Mouse (Mus musculus) embryonic facial prominence, embryonic 13.5 days (tissue): ENCODE measurements around the gene Mamstr. TPM values are rescaled to one million over a fixed set of nuclear protein-coding genes. Genes with fewer than 3 reads are reported as not detected.

Experiments
- ATAC-seq: fragments of 200-750 bp; cut with Nextera tagmentation; 2 replicates; pipeline ENCODE4 v1.8.0; 2017; ENCODE audit warnings: low read depth; ENCODE audit not compliant: insufficient number of reproducible peaks, insufficient read depth, low FRiP score, low TSS enrichment
- H3K27ac ChIP-seq: fragments of 300-500 bp; sonication (generic); 2 replicates; pipeline ENCODE4 v1.5.1; 2015; ENCODE audit warnings: moderate library complexity, mild to moderate bottlenecking, inconsistent platforms
- H3K27me3 ChIP-seq: fragments of 300-500 bp; sonication (generic); 2 replicates; pipeline ENCODE4 v1.6.1; 2015; ENCODE audit warnings: mild to moderate bottlenecking, inconsistent platforms
- H3K36me3 ChIP-seq: fragments of 300-500 bp; sonication (generic); 2 replicates; pipeline ENCODE4 v1.6.1; 2015; ENCODE audit warnings: mild to moderate bottlenecking, inconsistent platforms
- H3K4me1 ChIP-seq: fragments of 300-500 bp; sonication (generic); 2 replicates; pipeline ENCODE4 v1.6.1; 2015; ENCODE audit warnings: inconsistent platforms
- H3K4me2 ChIP-seq: fragments of 300-500 bp; sonication (generic); 2 replicates; pipeline ENCODE4 v1.6.1; 2015; ENCODE audit warnings: moderate library complexity, mild to moderate bottlenecking, inconsistent platforms
- H3K4me3 ChIP-seq: fragments of 300-500 bp; sonication (generic); 2 replicates; pipeline ENCODE4 v1.5.1; 2015; ENCODE audit warnings: mild to moderate bottlenecking, inconsistent platforms
- H3K9ac ChIP-seq: fragments of 300-500 bp; sonication (generic); 2 replicates; pipeline ENCODE4 v1.6.1; 2015; ENCODE audit warnings: mild to moderate bottlenecking, inconsistent platforms
- H3K9me3 ChIP-seq: fragments of 300-500 bp; sonication (generic); 2 replicates; pipeline ENCODE4 v1.6.1; 2016; ENCODE audit warnings: inconsistent platforms
- WGBS: fragments of 180-500 bp; shearing (Covaris S2); methylation state at CpG from one replicate; pipeline ENCODE4 v1.1.7; 2015; ENCODE audit warnings: mixed read lengths; 5-methylcytosine and 5-hydroxymethylcytosine counted together
- polyA plus RNA-seq: library from polyadenylated mRNA; unstranded; fragments of >200 nt; fragmentation: Nextera tagmentation; extraction: Ambion mirVana; gene quantifications from 2 replicates; pipeline ENCODE4 v1.2.1, GENCODE M21; 2015

The Mamstr gene
- polyA plus RNA-seq, 1 experiment from 2014 or later, result 5.2 TPM

DNA sequence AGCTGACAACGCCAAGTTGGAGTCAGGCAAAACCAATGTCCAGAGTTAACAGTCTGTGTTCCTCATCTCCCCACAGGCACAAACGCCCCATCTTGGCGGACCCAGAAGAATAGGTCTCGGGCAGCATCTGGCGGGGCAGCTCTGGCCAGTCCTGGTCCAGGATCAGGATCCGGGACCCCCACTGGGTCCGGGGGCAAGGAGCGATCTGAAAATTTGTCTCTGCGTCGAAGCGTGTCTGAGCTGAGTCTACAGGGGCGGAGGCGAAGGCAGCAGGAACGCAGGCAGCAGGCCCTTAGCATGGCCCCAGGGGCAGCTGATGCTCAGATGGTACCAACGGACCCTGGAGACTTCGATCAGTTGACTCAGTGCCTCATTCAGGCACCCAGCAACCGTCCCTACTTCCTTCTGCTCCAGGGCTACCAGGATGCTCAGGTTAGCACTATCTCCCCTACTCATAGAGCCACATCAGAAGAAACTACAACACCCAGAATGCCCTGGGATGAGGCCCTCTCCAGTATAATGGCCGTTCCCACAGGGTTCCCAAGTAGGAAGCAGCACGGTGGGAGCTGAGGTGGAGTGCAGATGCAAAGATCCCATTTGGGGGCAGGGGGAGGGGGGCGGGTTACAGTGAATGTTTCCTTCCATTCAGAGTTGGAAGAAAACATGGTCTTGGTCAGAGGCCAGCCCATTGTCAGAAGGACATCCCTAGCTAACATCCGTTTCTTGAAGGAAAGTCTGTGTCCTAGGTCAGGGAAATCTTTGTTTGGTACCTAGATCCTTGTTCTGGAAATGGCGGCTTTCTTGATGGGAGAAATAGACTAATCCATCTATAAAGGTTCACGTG lies 9.5 kb upstream of the Mamstr start:
- no peak overlapping the region for H3K9ac ChIP-seq
- H3K27me3 ChIP-seq, result peaks cover 59% of the 10 kb centered on the region
- no peaks in the 10 kb centered on the region for H3K9me3 ChIP-seq
- no peaks in the 10 kb centered on the region for H3K36me3 ChIP-seq
- H3K4me1 ChIP-seq, result peaks cover 16% of the 10 kb centered on the region
- no peak overlapping the region for H3K4me3 ChIP-seq
- 70% methylated on average over 23 of the region's 23 CpGs for WGBS
- no peak overlapping the region for H3K27ac ChIP-seq
- no peak for ATAC-seq
- H3K4me2 ChIP-seq, result no peak overlapping the region

DNA sequence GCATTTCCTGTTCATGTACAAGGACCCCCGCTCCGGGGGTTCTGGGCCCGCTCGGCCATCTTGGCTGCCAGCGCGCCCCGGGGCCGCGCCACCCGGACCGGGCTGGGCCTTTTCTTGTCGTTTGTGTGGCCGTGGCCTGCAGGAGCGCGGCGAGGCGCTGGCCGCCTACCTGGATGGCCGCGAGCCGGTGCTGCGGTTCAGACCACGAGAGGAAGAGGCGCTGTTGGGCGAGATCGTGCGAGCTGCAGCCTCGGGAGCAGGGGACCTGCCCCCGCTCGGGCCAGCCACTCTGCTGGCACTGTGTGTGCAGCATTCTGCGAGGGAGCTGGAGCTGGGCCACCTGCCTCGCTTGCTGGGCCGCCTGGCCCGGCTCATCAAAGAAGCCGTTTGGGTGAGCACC lies 7.3 kb upstream of the Mamstr start:
- Histone ChIP-seq H3K4me3 (peak overlapping the region; percentile 24), H3K9ac (peak overlapping the region; percentile 63), H3K9me3 (0 out of 2 replicates have a peak, but pooled peaks cover 6% of the 10 kb centered on the region), H3K36me3 (peaks cover 11% of the 10 kb centered on the region), H3K27ac (no peak overlapping the region), H3K4me2 (peak overlapping the region; percentile 57), H3K27me3 (peaks cover 51% of the 10 kb centered on the region), H3K4me1 (peaks cover 16% of the 10 kb centered on the region)
- WGBS, result 9% methylated on average over 35 of the region's 35 CpGs
- no peak for ATAC-seq

DNA sequence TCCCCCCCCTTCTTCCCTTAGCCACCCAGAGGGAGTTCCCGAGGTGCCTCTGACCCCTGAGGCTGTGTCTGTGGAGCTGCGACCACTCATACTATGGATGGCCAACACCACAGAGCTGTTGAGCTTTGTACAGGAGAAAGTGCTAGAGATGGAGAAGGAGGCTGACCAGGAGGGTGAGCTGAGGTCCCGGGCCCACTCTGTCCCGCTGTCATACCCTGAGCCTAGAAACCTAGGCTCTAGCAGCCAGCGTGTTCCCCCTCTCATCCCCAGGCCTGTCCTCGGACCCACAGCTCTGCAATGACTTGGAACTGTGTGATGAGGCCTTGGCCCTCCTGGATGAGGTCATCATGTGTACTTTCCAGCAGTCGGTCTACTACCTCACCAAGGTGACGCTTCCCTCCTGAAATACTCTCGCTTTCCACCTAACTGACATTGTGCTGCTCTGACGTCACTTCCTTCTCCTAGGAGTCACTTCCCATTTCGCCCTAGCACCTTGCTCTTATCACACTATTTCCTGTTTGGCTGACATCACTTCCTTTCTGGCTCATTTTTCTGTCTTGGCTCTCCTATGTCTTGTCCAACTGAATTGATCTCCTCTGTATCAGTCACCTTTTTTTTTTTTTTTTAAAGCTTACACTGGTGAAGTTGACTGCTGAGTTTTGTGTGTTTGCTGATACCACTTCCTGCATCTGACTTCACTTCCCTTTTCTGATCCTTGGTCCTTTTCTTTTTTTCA lies 4.7 kb upstream of the Mamstr start:
- 0 out of 2 replicates have a peak overlapping the region, but pooled peaks have one; percentile 13 for H3K27ac ChIP-seq

DNA sequence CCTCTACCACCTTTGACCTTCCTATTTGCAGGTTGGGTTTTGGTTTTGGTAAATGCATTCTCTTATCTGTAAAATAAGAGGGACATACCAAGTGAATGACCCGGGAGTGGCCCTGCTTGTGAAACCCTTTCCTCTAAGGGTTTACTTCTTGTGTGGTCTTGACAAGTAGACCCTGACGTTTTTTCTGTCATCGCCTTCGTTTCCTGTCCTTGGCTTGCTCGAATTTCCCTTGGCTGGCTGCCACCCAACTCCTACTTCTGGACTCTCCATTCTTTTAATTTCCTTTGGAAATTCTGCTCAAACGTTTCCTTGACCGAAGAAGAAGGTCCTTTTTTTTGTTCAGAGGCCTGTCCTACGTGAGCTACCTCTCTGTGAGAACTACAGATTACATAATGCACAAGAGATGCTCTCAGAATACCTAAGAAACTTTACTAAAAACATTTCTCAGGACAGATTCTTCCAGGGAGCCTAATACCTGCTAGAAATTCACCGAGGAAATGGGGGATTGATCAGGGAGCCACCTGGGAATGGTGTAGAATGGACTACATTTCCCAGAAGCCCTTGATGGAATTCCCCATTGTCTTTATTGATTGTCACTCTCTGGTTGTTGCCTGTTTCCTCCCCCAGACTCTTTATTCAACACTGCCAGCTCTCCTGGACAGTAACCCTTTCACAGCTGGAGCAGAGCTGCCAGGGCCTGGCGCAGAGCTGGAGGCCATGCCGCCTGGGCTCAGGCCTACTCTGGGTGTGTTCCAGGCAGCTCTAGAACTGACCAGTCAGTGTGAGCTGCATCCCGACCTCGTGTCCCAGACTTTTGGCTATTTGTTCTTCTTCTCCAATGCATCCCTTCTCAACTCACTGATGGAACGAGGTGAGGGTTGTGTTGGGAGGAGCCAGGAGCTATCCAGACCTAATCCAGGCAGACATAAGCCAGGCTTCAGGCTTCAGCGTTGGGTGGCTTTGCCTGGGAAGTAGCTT lies 3.8 kb upstream of the Mamstr start:
- Histone ChIP-seq H3K9me3 (0 out of 2 replicates have a peak, but pooled peaks cover 6% of the 10 kb centered on the region), H3K4me2 (no peak overlapping the region), H3K27ac (0 out of 2 replicates have a peak overlapping the region, but pooled peaks have one; percentile 13), H3K36me3 (peaks cover 11% of the 10 kb centered on the region), H3K9ac (no peak overlapping the region), H3K4me1 (peaks cover 21% of the 10 kb centered on the region), H3K27me3 (peaks cover 24% of the 10 kb centered on the region), H3K4me3 (no peak overlapping the region)
- no peak for ATAC-seq
- 77% methylated on average over 15 of the region's 15 CpGs for WGBS

More for the DNA sequence above, 4.7 kb upstream of the Mamstr start:
- ATAC-seq, result no peak
- WGBS, result 79% methylated on average over 11 of the region's 11 CpGs
- Histone ChIP-seq H3K27me3 (peaks cover 30% of the 10 kb centered on the region), H3K4me1 (peaks cover 15% of the 10 kb centered on the region), H3K9me3 (0 out of 2 replicates have a peak, but pooled peaks cover 6% of the 10 kb centered on the region), H3K4me2 (no peak overlapping the region), H3K9ac (no peak overlapping the region), H3K36me3 (peaks cover 11% of the 10 kb centered on the region), H3K4me3 (no peak overlapping the region)

DNA sequence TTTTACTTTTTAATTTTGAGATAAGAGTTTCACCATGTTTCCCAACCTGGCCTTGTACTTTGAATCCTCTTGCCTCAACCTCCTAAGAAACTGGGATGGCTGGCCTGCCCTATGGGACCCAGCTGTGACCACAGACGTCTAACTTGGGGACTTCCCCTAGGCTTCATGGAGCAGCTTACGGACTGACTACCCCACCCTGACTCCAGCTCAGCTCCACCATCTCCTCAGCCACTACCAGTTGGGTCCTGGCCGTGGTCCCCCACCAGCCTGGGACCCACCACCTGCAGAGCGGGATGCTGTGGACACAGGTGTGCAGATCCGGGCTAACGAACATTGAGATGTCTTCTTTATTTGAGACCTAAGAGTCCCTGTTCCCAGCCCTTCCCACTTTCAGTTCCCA lies 2.1 kb upstream of the Mamstr start:
- ATAC-seq, result no peak
- Histone ChIP-seq H3K27ac (no peak overlapping the region), H3K4me1 (peaks cover 32% of the 10 kb centered on the region), H3K27me3 (peaks cover 9% of the 10 kb centered on the region), H3K9me3 (0 out of 2 replicates have a peak, but pooled peaks cover 6% of the 10 kb centered on the region), H3K36me3 (peaks cover 11% of the 10 kb centered on the region), H3K4me2 (peak overlapping the region; percentile 60), H3K9ac (peak overlapping the region; percentile 64; the same call in 1 of the 2 replicates), H3K4me3 (no peak overlapping the region)
- WGBS, result 94% methylated on average over 6 of the region's 6 CpGs

DNA sequence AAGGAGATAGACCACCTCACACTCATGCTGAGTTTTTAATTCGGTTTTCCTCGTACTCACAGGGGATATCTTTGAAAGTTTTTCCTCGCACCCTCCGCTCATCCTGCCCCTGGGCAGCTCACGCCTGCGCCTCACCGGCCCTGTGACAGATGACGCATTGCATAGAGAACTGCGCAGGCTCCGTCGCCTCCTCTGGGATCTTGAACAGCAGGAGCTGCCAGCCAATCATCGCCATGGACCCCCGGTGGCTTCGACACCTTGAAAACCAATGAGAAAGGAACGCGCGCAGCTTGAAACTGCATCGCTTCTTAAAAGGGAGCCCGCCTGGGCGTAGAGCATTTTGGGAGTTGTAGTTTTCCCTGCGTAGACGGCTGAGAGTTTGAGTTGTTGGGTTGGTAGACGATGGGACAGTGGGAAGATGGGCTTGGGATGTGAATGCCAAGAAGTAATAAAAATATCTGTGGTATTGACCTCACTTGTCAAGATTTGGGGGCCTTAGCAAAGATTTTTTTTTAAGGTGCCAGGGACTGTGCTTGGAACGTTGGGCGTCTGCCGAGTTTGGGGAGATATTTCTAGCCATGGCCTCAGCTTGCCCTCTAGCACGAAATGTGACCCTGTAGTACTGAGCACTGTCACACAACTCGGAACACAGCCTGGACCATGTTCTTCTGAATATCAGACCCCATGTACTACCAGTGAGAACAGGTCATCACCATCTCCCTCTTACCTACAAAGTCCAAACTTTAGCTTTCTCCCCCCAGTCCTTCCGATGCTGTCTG lies 965 bp upstream of the Mamstr start:
- Histone ChIP-seq H3K9ac (peak overlapping the region; percentile 64), H3K9me3 (0 out of 2 replicates have a peak, but pooled peaks cover 6% of the 10 kb centered on the region), H3K4me2 (peak overlapping the region; percentile 60), H3K36me3 (peaks cover 11% of the 10 kb centered on the region), H3K4me1 (peaks cover 37% of the 10 kb centered on the region), H3K27ac (no peak overlapping the region; the same call in 1 of the 2 replicates), H3K27me3 (no peaks in the 10 kb centered on the region), H3K4me3 (peak overlapping the region; percentile 36)
- peak; percentile 83 for ATAC-seq
- 18% methylated on average over 29 of the region's 29 CpGs for WGBS

DNA sequence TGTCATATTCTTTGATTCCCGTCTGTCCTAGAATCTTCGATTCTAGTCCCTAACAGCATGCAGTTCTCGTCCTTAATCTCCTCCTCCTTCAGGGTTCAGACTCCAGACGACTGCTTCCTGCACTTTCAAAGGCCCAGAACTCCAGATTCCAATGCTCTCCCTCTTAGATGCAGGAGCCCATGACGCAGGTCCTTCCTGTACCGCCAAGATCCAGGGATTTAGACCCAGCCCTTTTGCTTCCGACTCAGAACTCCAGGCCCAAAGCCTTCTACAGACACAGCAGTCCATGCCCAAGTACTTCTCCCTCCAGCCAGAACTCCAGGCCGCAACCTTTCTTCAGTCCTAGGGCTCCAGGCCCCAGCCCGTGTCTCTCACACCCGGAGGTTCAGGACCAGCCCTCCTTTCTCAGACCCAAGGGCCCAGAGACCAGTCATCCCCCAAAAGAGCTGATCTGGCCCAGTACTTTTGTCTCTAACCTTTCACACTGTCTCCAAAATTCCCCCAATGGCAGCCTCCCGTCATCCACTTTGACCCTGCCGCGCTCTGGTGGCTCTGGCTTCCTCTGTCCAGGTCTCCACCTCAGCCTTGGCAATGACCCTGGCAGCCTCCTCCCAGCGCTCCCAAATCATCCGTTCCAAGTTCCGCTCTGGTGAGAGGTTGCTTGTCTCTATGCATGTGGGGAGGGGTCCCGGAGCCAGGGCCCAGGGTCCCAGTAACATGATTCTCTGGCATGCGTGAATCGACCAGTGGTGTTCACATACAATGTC lies 597 bp downstream of the Mamstr start:
- Histone ChIP-seq H3K4me3 (no peak overlapping the region), H3K36me3 (peaks cover 11% of the 10 kb centered on the region), H3K27me3 (no peaks in the 10 kb centered on the region), H3K9ac (peak overlapping the region; percentile 11; the same call in 1 of the 2 replicates), H3K4me1 (peaks cover 49% of the 10 kb centered on the region), H3K4me2 (no peak overlapping the region), H3K27ac (peak overlapping the region; percentile 95; the same call in 1 of the 2 replicates), H3K9me3 (0 out of 2 replicates have a peak, but pooled peaks cover 6% of the 10 kb centered on the region)
- ATAC-seq, result no peak
- WGBS, result 68% methylated on average over 19 of the region's 19 CpGs

DNA sequence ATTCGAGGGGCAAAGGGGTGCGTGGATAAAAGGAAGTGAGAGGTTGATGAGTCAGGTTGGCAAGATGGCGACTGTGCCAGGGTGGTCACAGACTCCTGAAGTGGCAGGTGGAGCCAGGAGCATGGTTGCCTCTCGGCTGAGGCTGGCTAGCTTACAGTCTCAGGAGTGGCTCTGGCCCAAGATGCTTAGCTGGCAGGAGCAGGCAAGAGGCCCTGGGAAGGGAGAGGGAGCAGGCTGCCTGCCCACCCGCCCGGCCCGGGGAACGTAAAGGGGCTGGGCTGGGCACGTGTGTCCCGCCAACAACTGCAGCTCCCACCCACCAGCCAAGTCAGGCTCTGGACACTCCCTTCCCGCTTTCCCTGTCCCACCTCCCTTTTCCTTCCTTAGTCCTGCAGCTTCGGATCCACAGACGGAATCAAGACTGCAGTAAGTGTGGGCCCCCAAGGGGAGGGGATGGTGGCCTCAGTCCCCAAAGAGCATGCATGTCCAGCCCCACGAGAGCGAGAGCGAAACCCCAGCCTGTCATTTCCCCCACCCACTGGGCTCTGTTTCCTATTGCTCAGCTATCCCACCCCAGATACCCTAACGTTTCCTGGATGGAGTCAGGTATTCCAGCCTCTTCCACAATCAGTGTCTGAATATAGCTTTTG lies 1.7 kb downstream of the Mamstr start:
- H3K9ac ChIP-seq, result peak overlapping the region; percentile 83
- H3K9me3 ChIP-seq, result no peaks in the 10 kb centered on the region
- peak overlapping the region; percentile 81 for H3K4me2 ChIP-seq
- no peak for ATAC-seq
- peak overlapping the region; percentile 95 for H3K27ac ChIP-seq
- no peaks in the 10 kb centered on the region for H3K27me3 ChIP-seq
- H3K36me3 ChIP-seq, result peaks cover 4% of the 10 kb centered on the region
- peak overlapping the region; percentile 54 for H3K4me3 ChIP-seq
- 60% methylated on average over 17 of the region's 17 CpGs for WGBS
- H3K4me1 ChIP-seq, result peaks cover 49% of the 10 kb centered on the region

DNA sequence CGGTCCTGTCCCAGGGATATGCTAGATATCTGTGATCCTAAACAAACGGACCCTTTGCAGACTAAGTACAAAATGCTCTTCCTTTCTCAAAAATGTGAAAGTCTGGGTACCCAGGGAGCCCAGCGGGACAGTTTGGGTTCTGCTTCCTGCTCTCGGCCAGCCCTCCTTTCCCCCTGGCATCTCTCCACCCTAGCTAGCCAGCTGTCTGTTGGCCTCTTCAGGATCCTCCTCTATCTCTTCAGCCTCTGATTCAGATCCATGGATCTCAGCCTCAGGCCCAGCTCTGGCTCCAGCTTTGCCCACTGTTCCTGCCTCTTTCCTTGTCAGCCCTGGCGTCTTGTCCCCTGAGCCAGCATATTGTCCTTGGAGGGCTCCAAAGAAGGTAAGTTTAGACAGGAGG lies 2.3 kb downstream of the Mamstr start:
- Histone ChIP-seq H3K4me3 (peak overlapping the region; percentile 54), H3K27me3 (no peaks in the 10 kb centered on the region)
- ATAC-seq, result no peak

More for the DNA sequence above, 2.3 kb downstream of the Mamstr start:
- H3K36me3 ChIP-seq, result no peaks in the 10 kb centered on the region; the same call in 1 of the 2 replicates
- H3K9ac ChIP-seq, result peak overlapping the region; percentile 83
- WGBS, result 86% methylated on average over 5 of the region's 5 CpGs
- peaks cover 49% of the 10 kb centered on the region for H3K4me1 ChIP-seq
- peak overlapping the region; percentile 95 for H3K27ac ChIP-seq
- H3K9me3 ChIP-seq, result no peaks in the 10 kb centered on the region
- H3K4me2 ChIP-seq, result peak overlapping the region; percentile 81
